Mouse (Mus musculus): ENCODE data around the gene Bmp8a.

DNA sequence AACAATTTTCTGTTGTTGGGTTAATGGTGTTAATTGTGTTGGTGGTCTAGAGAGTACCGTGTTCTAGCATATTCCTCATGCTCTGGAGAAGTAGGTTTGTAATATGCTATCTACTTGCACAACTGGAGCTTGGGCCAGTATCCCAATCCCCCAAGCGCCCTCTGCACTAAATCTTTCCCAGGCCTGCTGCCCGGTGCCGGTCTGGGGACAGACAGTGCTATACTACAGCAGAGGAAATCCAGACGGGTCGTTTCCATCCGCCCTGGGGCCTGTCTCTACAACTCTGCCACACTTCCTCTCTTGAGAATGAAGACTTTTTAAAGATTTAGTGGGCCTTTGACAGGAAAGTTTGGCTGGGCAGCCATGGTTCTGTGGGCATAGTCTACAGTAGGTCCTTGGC is 50.1 kb downstream of the Bmp8a start:
- TF ChIP-seq CTCF (IDR thresholded peaks at IDR 0.05; ENCODE audit: low read depth, low read length) (no peak), POLR2A (IDR thresholded peaks at IDR 0.05; ENCODE audit: insufficient read depth, low read length) (no peak), EP300 (IDR thresholded peaks at IDR 0.05; ENCODE audit: insufficient read depth, low read depth, low read length) (no peak)
